Mouse (Mus musculus): ENCODE results near the gene Mthfd1.

DNA sequence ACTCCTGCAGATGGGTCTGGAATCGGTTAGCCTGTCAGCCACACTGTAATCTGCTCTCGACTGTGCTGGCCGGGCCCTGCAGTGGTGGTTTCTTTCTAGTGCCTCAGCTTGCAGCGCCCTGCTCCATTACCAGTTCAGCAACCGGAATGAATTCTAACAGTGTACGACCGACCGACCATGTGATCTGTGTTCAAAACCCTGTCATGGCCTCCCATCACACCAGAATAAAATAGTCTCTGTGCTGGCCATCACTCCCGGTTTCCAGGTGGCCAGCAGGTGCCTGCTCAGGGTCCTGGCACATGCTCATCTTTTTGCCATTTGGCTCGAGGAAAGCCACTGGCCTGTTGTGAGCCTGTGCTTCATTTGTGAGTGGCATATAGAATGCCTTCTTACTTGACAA is 13.6 kb downstream of the Mthfd1 start:
- no peak for TF ChIP-seq CTCF (IDR thresholded peaks at IDR 0.05; ENCODE audit: borderline replicate concordance, control insufficient read depth, extremely low read depth, insufficient read depth, low read length, poor library complexity)
- no peak for TF ChIP-seq POLR2A (IDR thresholded peaks at IDR 0.05; ENCODE audit: control insufficient read depth, extremely low read depth, insufficient read depth, low read length, poor library complexity)
